Mouse (Mus musculus): Measurements from ENCODE around the gene Gm5788. TPM values are rescaled to one million over a fixed set of nuclear protein-coding genes. Genes with fewer than 3 reads are reported as not detected.
"Not testable (repeated sequence)": the region's sequence is repeated elsewhere in the genome, so short reads cannot be mapped to it uniquely, and the experiment has no call there.

Gm5788 gene
- polyA plus RNA-seq (2016; fragmentation: Nextera tagmentation; extraction: Ambion mirVana) = not detected in 2 replicates

GRCm38 (mm10) chr12:87494421-87494820, at the start of gene Gm5788:
Gene Gm5788 (plus strand): TSS chr12:87494721.
- H3K27ac ChIP-seq; H3K4me1 ChIP-seq; H3K9ac ChIP-seq; H3K9me3 ChIP-seq (replicated peaks); H3K27me3 ChIP-seq; H3K4me3 ChIP-seq; ATAC-seq (ENCODE audit: low FRiP score); H3K4me2 ChIP-seq (replicated peaks); H3K36me3 ChIP-seq: not testable (repeated sequence)
- 90% methylated on average over 3 of the region's 3 CpGs for WGBS

GRCm38 (mm10) chr12:87449456-87449855, 45.1 kb upstream of the Gm5788 start:
- Histone ChIP-seq H3K9ac (no peak overlapping the region), H3K9me3 (replicated peaks) (no peaks in the 10 kb centered on the region), H3K4me2 (replicated peaks) (no peak overlapping the region), H3K4me3 (no peak overlapping the region), H3K27me3 (no peaks in the 10 kb centered on the region), H3K36me3 (peaks cover 74% of the 10 kb centered on the region), H3K4me1 (peaks cover 7% of the 10 kb centered on the region), H3K27ac (no peak overlapping the region)
- 91% methylated on average over 9 of the region's 9 CpGs for WGBS
- ATAC-seq (ENCODE audit: low FRiP score) = no peak

GRCm38 (mm10) chr12:87464678-87465297, 29.7 kb upstream of the Gm5788 start:
- no peak overlapping the region for H3K4me3 ChIP-seq
- 91% methylated on average over 6 of the region's 6 CpGs for WGBS
- ATAC-seq (ENCODE audit: low FRiP score) = no peak
- H3K27ac ChIP-seq = no peak overlapping the region
- no peaks in the 10 kb centered on the region for H3K9me3 ChIP-seq (replicated peaks)
- no peaks in the 10 kb centered on the region for H3K27me3 ChIP-seq
- H3K4me2 ChIP-seq (replicated peaks) = no peak overlapping the region
- no peaks in the 10 kb centered on the region for H3K4me1 ChIP-seq
- H3K36me3 ChIP-seq = peaks cover 67% of the 10 kb centered on the region
- no peak overlapping the region for H3K9ac ChIP-seq

GRCm38 (mm10) chr12:87470263-87471136, 24.0 kb upstream of the Gm5788 start:
- no peak for ATAC-seq (ENCODE audit: low FRiP score)

GRCm38 (mm10) chr12:87471421-87471963, 23.0 kb upstream of the Gm5788 start:
- H3K4me3 ChIP-seq = peak overlapping the region; percentile 74
- H3K27ac ChIP-seq = peak overlapping the region; percentile 87
- H3K9me3 ChIP-seq (replicated peaks) = no peaks in the 10 kb centered on the region
- no peaks in the 10 kb centered on the region for H3K27me3 ChIP-seq
- no peak for ATAC-seq (ENCODE audit: low FRiP score)
- under 1% methylated on average over 19 of the region's 19 CpGs for WGBS
- H3K4me2 ChIP-seq (replicated peaks) = peak overlapping the region; percentile 68
- H3K36me3 ChIP-seq = peaks cover 19% of the 10 kb centered on the region
- peaks cover 14% of the 10 kb centered on the region for H3K4me1 ChIP-seq
- H3K9ac ChIP-seq = peak overlapping the region; percentile 83

More at GRCm38 (mm10) chr12:87470263-87471136, 24.0 kb upstream of the Gm5788 start:
- no peaks in the 10 kb centered on the region for H3K27me3 ChIP-seq
- H3K36me3 ChIP-seq = peaks cover 19% of the 10 kb centered on the region
- H3K9ac ChIP-seq = 0 out of 2 replicates have a peak overlapping the region, but pooled peaks have one; percentile 83
- peaks cover 14% of the 10 kb centered on the region for H3K4me1 ChIP-seq
- peak overlapping the region; percentile 74 for H3K4me3 ChIP-seq
- no peaks in the 10 kb centered on the region for H3K9me3 ChIP-seq (replicated peaks)
- peak overlapping the region; percentile 68 for H3K4me2 ChIP-seq (replicated peaks)
- no peak overlapping the region for H3K27ac ChIP-seq
- 75% methylated on average over 7 of the region's 7 CpGs for WGBS

- Histone ChIP-seq H3K4me2 (replicated peaks) (peak within 1 kb of the TSS; percentile 68), H3K9me3 (replicated peaks) (no peaks in the 10 kb centered on the region), H3K9ac (peak within 1 kb of the TSS; percentile 83), H3K27me3 (no peaks in the 10 kb centered on the region), H3K4me1 (peaks cover 14% of the 10 kb centered on the region), H3K36me3 (peaks cover 12% of the 10 kb centered on the region), H3K4me3 (peak within 1 kb of the TSS; percentile 74), H3K27ac (peak within 1 kb of the TSS; percentile 87)
- 3% methylated on average over 44 of the region's 45 CpGs for WGBS
- ATAC-seq (ENCODE audit: low FRiP score) = peak; percentile 96
Measured at GRCm38 (mm10) chr12:87471964-87472786, 22.3 kb upstream of the Gm5788 start, which contains the start of gene Snw1. Gene Snw1 (minus strand): TSS chr12:87472274.

- no peak for ATAC-seq (ENCODE audit: low FRiP score)
- Histone ChIP-seq H3K27ac (no peak overlapping the region), H3K4me3 (no peak overlapping the region), H3K9me3 (replicated peaks) (no peaks in the 10 kb centered on the region), H3K9ac (no peak overlapping the region), H3K4me1 (peaks cover 14% of the 10 kb centered on the region), H3K36me3 (no peaks in the 10 kb centered on the region), H3K27me3 (no peaks in the 10 kb centered on the region), H3K4me2 (replicated peaks) (no peak overlapping the region)
- WGBS = 81% methylated on average over 3 of the region's 3 CpGs
Measured at GRCm38 (mm10) chr12:87474756-87475155, 19.8 kb upstream of the Gm5788 start.

- ATAC-seq (ENCODE audit: low FRiP score); H3K27ac ChIP-seq; H3K4me1 ChIP-seq; H3K9ac ChIP-seq; H3K9me3 ChIP-seq (replicated peaks); H3K4me2 ChIP-seq (replicated peaks); H3K27me3 ChIP-seq; H3K36me3 ChIP-seq; H3K4me3 ChIP-seq: not testable (repeated sequence)
- 78% methylated on average over 5 of the region's 5 CpGs for WGBS
Measured at GRCm38 (mm10) chr12:87482482-87482881, 12.0 kb upstream of the Gm5788 start.

GRCm38 (mm10) chr12:87488683-87489082, 5.8 kb upstream of the Gm5788 start:
- H3K9ac ChIP-seq; H3K4me2 ChIP-seq (replicated peaks); H3K9me3 ChIP-seq (replicated peaks); H3K4me1 ChIP-seq; H3K27ac ChIP-seq; H3K27me3 ChIP-seq; ATAC-seq (ENCODE audit: low FRiP score); H3K36me3 ChIP-seq; H3K4me3 ChIP-seq: not testable (repeated sequence)
- WGBS = 67% methylated on average over 2 of the region's 2 CpGs

GRCm38 (mm10) chr12:87514016-87514415, 19.5 kb downstream of the Gm5788 start, which contains the start of gene Gm8300:
Gene Gm8300 (plus strand): TSS chr12:87514316.
- ATAC-seq (ENCODE audit: low FRiP score); H3K27ac ChIP-seq; H3K9me3 ChIP-seq (replicated peaks); H3K36me3 ChIP-seq; H3K27me3 ChIP-seq; H3K4me2 ChIP-seq (replicated peaks); H3K4me1 ChIP-seq; H3K9ac ChIP-seq; H3K4me3 ChIP-seq: not testable (repeated sequence)
- WGBS = 78% methylated on average over 4 of the region's 4 CpGs

GRCm38 (mm10) chr12:87519616-87520015, 25.1 kb downstream of the Gm5788 start:
- not testable (repeated sequence) for ATAC-seq (ENCODE audit: low FRiP score); H3K9me3 ChIP-seq (replicated peaks); H3K9ac ChIP-seq; H3K4me3 ChIP-seq; H3K4me1 ChIP-seq; H3K36me3 ChIP-seq; H3K27ac ChIP-seq; H3K27me3 ChIP-seq; H3K4me2 ChIP-seq (replicated peaks)
- 68% methylated on average over 3 of the region's 3 CpGs for WGBS

GRCm38 (mm10) chr12:87543927-87544326, 49.4 kb downstream of the Gm5788 start:
- no peak for ATAC-seq (ENCODE audit: low FRiP score)
- Histone ChIP-seq H3K4me1 (no peaks in the 10 kb centered on the region), H3K36me3 (no peaks in the 10 kb centered on the region), H3K9me3 (replicated peaks) (no peaks in the 10 kb centered on the region), H3K27me3 (no peaks in the 10 kb centered on the region), H3K9ac (no peak overlapping the region), H3K27ac (no peak overlapping the region), H3K4me2 (replicated peaks) (no peak overlapping the region), H3K4me3 (no peak overlapping the region)
- 82% methylated on average over 3 of the region's 3 CpGs for WGBS

Measured in hindbrain, embryonic 12.5 days (tissue).